Mouse (Mus musculus) embryo, embryonic 10 days (tissue): ENCODE results near the gene Smbd1.

Experiments
- DNase-seq: peaks from one replicate; pipeline ENCODE4 v3.0.0-alpha.2; 2015; ENCODE audit warnings: low spot score

Smbd1 gene

DNA sequence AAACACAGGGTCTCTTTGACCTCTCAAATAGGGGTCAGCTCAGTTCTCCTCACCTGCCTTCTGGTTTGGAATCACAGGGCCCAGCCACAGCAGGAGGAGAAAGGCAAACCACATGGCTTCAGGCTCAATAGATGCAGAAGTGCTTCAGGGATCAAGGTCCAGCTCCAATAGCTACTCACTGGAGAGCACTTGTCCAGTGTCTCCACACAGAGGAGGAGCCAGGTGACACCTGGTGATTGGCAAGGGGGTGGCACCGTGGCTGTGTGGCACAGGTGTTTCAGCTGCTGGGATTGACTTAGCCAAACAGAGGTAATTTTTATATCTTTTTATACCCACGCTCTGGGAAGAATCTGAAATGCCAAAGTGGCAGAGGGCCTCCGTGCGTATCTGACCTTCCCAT is at the start of gene Smbd1:
Gene Smbd1, minus strand, starts transcription at position 157 of the 400 bp plus-strand sequence.
- DNase-seq: no peak

GRCm38 (mm10) chr16:32858771-32859636 is 48.7 kb upstream of the Smbd1 start:
- DNase-seq: peak; percentile 11

DNA sequence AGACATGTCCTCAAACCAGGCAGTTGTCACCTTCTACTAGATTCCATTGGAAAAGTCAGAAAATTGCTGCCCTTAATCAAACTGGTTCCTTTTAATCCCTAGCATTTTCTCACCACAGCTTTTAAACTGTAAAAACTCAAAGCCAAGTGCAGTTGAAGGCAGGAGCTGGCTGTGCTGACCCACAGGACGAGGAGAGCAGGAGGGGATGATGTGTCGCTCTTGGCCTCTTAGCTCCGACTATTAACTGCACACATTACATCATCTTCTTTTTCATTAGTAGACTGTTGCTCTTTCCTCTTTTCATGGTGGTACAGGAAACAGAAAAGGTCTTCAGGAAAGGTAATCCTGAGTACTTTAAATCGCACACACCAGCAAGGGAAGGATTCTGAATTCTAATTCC is 48.1 kb upstream of the Smbd1 start:
- no peak for DNase-seq

DNA sequence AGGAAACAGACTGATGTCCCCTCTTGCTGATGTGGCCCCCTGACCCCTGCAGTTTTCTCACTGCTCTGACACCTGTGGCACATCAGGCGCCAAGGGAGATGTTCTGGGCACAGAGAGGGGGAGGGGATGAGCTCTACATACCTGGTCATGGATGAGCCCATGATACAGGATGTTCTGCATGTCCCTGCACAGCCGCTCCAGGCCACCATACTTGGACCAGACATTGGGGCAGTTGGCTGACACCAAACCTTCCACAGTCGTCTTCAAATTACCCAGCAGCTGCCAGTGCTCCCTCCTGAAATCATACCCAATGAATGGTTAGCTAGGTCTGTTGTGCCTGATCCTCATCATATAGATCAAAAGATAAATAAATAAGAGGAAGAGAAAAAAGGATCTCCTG is 46.5 kb upstream of the Smbd1 start:
- DNase-seq: no peak

DNA sequence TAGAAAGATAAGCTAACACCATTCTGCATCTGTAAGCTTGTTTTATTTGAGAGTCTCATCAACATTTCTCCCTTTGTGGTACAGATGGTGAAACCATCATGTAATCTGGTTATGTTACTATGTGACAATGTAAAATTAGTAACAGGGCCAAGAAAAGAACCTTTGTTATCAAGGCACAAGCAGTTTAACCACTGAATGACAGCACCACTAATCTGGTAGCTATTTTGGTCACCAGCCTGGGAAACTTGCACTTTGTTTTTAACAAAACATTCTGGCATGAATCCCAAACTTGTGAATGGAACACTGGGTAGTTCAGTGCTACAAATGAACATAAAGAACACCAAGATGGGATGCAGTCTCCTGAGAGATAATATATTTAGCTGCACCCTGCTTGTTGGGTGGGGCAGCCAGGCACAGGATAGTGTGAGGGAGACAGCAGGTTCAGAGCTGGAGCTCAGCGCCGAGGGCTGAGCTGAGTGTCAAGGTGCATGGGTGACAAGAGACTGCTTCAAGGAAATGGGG is 43.8 kb upstream of the Smbd1 start:
- no peak for DNase-seq

- DNase-seq: no peak
These were observed 43.3 kb upstream of the Smbd1 start for GRCm38 (mm10) chr16:32853492-32854049.

DNA sequence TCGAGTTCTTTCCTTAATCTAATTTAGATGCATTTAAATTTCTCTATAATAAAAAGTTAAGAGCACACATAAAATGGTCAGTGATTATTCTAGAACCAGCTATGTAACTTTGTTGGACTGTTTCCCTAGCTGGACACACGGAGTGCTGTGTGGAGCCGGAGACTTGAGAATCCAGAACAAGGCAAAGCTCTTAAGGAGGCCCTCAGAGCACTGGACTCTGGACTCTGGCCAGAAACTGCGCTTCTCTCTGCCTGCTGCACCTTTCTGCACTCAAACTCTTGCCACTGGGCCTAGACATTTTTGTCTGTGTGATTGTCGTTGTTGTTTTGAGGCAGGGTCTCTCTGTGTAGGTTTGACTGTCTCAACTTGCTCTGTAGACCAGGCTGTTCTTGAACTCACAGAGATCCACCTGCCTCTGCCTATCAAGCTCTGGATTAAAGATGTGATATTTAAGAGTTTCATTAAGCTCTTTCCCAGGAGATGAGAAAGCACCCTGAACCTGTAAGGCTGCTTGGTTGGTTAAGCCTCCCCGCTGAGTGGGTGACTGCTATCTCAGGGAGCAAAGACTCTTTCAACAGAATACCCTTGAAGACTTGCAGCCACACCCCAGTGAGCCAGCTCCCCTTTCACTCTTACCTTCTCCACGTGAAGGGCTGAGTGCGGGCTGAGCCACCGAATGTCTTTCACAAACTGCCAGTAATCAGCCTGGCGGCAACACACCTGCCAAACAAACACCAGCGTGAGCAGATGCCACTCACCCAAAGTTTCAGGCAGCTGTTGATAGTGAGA is 39.0 kb upstream of the Smbd1 start:
- no peak for DNase-seq

- no peak for DNase-seq
These were observed 36.8 kb upstream of the Smbd1 start for GRCm38 (mm10) chr16:32847103-32847502.

DNA sequence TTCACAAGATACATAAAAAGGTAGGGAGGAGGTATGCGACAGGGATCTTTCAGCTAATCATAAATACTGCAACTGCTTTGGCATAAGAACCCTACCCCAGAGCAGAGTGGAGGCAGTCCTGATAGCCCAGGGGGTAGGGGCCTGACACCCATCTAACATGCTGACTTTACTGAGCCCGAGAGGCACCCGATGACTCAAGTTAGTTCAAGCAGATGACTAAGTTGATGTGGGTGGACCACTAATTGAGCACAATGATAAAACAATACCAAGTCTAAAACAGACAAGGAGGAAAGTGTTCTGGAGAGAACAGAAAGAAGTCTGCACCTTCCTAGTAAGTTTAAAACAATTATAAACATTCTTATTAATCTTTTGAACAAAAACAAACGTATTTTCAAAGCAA is 21.2 kb upstream of the Smbd1 start:
- no peak for DNase-seq

- no peak for DNase-seq
These were observed 18.8 kb upstream of the Smbd1 start for GRCm38 (mm10) chr16:32829104-32829503.

GRCm38 (mm10) chr16:32826521-32826920 is 16.2 kb upstream of the Smbd1 start:
- no peak for DNase-seq

DNA sequence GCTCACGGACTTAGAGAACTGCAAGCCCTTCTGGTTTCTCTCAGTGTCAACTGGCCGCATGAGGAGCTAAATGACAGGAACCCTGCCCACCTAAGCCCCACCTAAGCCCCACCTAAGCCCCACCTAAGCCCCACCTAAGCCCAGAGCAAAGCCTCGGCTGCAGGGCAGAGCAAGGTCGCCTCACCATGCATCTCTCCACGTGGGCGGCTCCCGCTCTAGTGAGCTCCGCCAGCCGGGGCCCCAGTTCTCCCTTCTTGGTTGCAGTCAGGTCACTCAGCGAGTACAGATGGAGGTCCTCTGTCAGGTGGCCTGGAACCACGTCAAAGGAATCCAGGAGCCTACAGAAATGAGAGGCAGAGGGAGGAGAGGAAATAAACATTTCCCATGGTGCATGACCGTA is 15.1 kb upstream of the Smbd1 start:
- no peak for DNase-seq

DNA sequence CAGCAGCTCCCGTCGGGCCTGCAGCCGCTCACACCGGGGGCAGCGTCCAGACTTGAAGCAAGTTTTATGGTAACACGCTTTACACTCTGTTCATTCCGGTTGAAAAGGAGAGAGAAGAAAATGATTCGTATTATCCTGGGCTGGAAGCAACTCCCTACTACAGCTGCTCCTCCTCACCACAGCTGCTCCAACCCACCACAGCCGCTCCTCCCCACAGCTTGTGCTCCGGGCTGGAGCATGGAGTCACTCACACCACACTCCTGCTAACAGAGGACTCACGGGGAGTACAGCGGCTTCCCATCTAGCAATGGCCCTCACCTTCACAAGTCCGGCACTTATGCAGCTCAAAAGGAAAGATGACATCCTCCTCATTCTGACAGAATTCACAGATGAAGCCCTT is 13.8 kb upstream of the Smbd1 start:
- no peak for DNase-seq

DNA sequence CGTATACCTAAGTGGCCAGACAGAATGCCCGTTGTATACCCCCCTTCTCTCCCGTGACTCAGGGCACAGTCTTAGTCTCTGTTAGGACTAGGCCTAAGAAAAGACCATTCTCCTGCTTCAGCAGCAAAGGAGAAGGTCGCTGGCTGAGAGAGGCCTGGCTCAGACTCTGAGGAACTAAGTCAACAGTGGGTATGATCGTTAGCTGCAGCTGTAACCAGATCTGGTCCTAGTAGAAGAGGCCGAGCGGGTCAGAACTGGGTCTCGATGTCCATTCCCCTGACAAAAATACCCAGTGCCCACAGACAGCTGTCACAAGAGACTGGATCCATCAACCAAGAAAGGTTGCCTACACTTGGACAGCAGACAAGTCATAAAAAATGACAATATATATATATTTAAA is 13.2 kb upstream of the Smbd1 start:
- DNase-seq: no peak

- DNase-seq: no peak
These were observed 12.6 kb upstream of the Smbd1 start for GRCm38 (mm10) chr16:32822881-32823280.

DNA sequence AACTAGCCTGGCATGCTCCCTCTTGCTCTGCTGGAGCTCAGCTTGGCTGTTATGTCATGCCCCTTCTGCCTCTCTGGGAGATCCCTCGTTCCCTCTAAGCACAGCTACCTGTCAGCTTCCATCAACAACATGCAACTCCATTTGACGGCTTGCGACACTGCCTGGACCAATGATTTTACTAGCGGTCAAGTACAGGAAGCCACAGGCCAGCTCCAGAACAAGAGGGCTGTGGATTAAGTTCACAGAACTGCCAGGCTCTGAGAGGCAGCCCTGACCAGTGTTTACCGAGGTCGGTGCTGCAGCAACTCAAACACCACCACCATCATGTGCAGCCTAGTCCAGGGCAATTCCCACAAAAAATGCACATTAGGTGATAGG is 12.2 kb upstream of the Smbd1 start:
- no peak for DNase-seq

DNA sequence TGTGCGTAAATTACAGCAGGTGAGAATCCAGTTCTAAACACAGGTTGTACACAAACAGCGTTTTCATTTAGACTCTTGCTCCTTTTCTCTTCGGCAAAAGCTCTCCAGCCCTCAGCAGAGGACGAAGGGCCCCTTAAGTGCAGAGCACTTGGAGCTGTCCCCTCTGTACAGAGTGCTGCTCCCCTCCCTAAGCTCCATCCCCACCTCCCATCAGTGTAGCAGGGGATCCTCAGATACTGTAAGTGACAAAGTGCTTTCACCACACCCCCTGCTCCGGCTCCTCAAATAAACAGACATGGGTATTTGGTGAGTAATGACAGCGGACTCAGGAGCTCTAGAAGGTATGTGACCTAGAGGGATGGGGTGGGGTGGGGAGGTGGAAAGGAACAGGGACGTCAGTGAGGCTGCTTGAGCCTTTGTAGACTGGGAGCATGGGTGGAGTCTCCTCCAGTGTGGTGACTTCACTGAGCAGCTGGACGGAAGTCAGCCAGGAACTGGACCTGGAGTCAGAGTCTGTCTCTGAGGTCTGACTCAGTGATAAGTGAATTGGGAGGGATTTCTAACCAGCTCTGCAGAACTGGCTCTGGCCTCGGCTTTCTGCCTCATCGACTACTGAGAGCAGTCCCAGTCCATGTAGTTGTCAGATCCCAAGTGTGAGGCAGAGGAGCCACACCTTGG is 11.6 kb upstream of the Smbd1 start:
- no peak for DNase-seq

DNA sequence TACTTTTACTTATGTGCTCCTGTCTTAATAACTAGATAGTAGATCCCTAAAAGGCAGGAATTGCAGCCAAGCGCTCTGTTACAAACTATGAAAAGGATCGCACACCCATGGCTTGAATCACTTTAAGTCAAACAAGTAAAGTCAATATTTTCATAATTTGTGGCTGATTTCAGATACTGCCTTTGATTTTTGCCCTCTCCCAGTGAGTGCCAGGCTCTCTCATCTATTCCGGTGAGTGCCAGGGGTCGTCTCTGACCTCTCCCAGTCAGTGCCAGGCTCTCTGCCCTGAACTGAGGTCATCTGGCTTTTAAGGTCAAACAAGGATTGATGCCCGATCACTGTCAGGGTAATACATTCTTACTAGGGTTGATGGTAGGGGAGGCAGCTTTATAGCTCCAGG is 8.2 kb upstream of the Smbd1 start:
- no peak for DNase-seq

DNA sequence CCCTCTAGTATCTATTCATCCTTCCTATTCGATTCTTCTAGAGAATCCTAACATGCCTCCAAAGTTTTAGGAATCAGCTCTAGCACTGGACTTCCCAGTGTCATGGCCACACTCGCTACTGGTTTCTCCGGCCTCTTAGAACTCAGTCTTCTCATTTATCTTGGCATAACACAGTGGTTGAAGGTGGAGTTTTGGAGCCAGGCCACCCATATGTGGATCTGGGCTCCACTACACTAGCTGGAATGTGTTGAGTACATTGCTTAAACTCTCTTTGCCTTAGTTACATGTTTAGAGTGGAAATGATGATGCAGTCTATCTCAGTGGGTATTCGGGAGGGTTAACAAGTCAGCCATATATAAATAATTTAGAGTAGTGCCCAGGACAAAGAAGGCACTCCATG is 7.8 kb upstream of the Smbd1 start:
- no peak for DNase-seq

GRCm38 (mm10) chr16:32815160-32815605 is 4.9 kb upstream of the Smbd1 start:
- DNase-seq: peak; percentile 69

DNA sequence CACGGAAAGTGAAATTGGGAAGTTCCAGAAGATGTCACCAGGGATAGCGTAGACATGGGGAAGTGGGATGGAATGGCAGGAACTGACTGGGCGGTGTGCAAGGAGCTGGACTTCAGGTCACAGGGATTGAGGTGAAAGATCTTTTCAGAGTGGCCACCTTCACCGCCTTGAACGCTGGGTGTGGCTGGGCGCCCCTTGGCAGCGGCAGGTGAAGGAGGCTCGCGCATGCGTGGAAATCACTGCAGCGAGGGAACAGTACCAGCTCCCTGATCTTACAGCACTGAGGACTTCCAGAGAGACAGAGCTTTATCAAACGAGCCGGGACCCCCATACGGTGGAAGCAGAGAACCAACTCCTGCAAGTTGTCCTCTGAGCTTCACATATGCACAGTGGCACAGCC is 4.3 kb upstream of the Smbd1 start:
- peak; percentile 60 for DNase-seq

DNA sequence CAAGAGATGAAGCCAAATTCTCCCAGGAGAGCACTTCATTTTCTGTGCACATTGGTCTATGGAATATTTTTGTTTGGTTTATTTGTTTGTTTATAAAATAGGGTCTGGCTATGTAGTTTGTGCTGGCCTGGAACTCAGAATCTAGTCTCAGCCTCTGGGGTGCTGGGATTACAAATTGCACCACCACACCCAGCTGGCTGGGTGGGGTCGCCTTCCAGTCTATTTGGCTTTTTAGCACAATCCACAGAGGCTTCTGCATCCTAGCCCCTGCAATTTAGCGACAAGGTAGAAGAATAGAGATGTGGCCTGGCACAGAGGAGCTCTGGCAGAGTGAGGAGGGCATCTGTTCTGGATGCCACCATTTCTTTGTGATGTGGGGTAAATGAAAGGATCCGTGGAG is 3.5 kb upstream of the Smbd1 start:
- DNase-seq: no peak
